Mouse (Mus musculus) forebrain, embryonic 13.5 days (tissue): Measurements from ENCODE around the gene Muc4. TPM values are rescaled to one million over a fixed set of nuclear protein-coding genes. Genes with fewer than 3 reads are reported as not detected.

Experiments used
- ATAC-seq: fragments of 200-750 bp; cut with Nextera tagmentation; 2 replicates; pipeline ENCODE4 v1.8.0; 2017
- H3K27ac ChIP-seq: fragments of 300-500 bp; sonication (generic); 2 replicates; pipeline ENCODE4 v1.5.1; 2015; ENCODE audit warnings: inconsistent platforms, mild to moderate bottlenecking, moderate library complexity
- H3K27me3 ChIP-seq: fragments of 300-500 bp; sonication (generic); 2 replicates; pipeline ENCODE4 v1.6.1; 2015; ENCODE audit warnings: mild to moderate bottlenecking, inconsistent platforms
- H3K36me3 ChIP-seq: fragments of 300-500 bp; sonication (generic); 2 replicates; pipeline ENCODE4 v1.6.1; 2015; ENCODE audit warnings: mild to moderate bottlenecking, inconsistent platforms; ENCODE audit not compliant: poor library complexity, severe bottlenecking
- H3K4me1 ChIP-seq: fragments of 300-500 bp; sonication (generic); 2 replicates; pipeline ENCODE4 v1.6.1; 2015; ENCODE audit warnings: inconsistent platforms
- H3K4me2 ChIP-seq: fragments of 300-500 bp; sonication (generic); 2 replicates; pipeline ENCODE4 v1.6.1; 2015; ENCODE audit warnings: inconsistent platforms, mild to moderate bottlenecking, moderate library complexity
- H3K4me3 ChIP-seq: fragments of 300-500 bp; sonication (generic); 2 replicates; pipeline ENCODE4 v1.5.1; 2015; ENCODE audit warnings: mild to moderate bottlenecking, inconsistent platforms
- H3K9ac ChIP-seq: fragments of 300-500 bp; sonication (generic); 2 replicates; pipeline ENCODE4 v1.6.1; 2015; ENCODE audit warnings: mild to moderate bottlenecking, inconsistent platforms
- H3K9me3 ChIP-seq: fragments of 300-500 bp; sonication (generic); replicated peaks from 2 replicates; pipeline ENCODE4 v1.6.1; 2016; ENCODE audit warnings: inconsistent platforms
- whole genome bisulfite sequencing: fragments of 180-500 bp; shearing (Covaris S2); methylation state at CpG from one replicate; pipeline ENCODE4 v1.1.7; 2015; 5-methylcytosine and 5-hydroxymethylcytosine counted together
- polyA plus RNA-seq: library from polyadenylated mRNA; unstranded; fragments of >200 nt; fragmentation: Nextera tagmentation; extraction: Ambion mirVana; gene quantifications from 2 replicates; pipeline ENCODE4 v1.2.1, GENCODE M21; 2015

Gene Muc4
- polyA plus RNA-seq, 1 experiment from 2014 or later = 0.04 TPM

- no peak overlapping the region for H3K4me2 ChIP-seq
- 76% methylated on average over 13 of the region's 13 CpGs for WGBS
- no peak overlapping the region for H3K27ac ChIP-seq
- H3K36me3 ChIP-seq = no peaks in the 10 kb centered on the region
- no peaks in the 10 kb centered on the region for H3K27me3 ChIP-seq
- ATAC-seq = 0 out of 2 replicates have a peak, but pooled peaks have one; percentile 13
- H3K9ac ChIP-seq = no peak overlapping the region
- peaks cover 12% of the 10 kb centered on the region; the same call in 1 of the 2 replicates for H3K4me1 ChIP-seq
- H3K9me3 ChIP-seq = no peaks in the 10 kb centered on the region
- no peak overlapping the region for H3K4me3 ChIP-seq
These were observed 49.2 kb downstream of the Muc4 start for GRCm38 (mm10) chr16:32784840-32785239.

- Histone ChIP-seq H3K4me1 (no peaks in the 10 kb centered on the region), H3K36me3 (no peaks in the 10 kb centered on the region), H3K27ac (no peak overlapping the region), H3K9me3 (no peaks in the 10 kb centered on the region), H3K9ac (no peak overlapping the region), H3K4me3 (no peak overlapping the region), H3K4me2 (no peak overlapping the region), H3K27me3 (no peaks in the 10 kb centered on the region)
- WGBS = 90% methylated on average over 5 of the region's 5 CpGs
- ATAC-seq = no peak
These were observed 54.4 kb downstream of the Muc4 start for GRCm38 (mm10) chr16:32790056-32790455.

GRCm38 (mm10) chr16:32795177-32795576 lies 59.5 kb downstream of the Muc4 start:
- no peak overlapping the region for H3K4me2 ChIP-seq
- no peak for ATAC-seq
- no peaks in the 10 kb centered on the region for H3K36me3 ChIP-seq
- no peaks in the 10 kb centered on the region for H3K9me3 ChIP-seq
- H3K4me1 ChIP-seq = no peaks in the 10 kb centered on the region
- no peaks in the 10 kb centered on the region for H3K27me3 ChIP-seq
- no peak overlapping the region for H3K27ac ChIP-seq
- H3K4me3 ChIP-seq = no peak overlapping the region
- 74% methylated on average over 1 of the region's 1 CpGs for WGBS
- H3K9ac ChIP-seq = no peak overlapping the region

GRCm38 (mm10) chr16:32796676-32797425 lies 61.2 kb downstream of the Muc4 start:
- Histone ChIP-seq H3K4me3 (no peak overlapping the region), H3K27me3 (no peaks in the 10 kb centered on the region), H3K9me3 (no peaks in the 10 kb centered on the region), H3K4me2 (no peak overlapping the region), H3K9ac (no peak overlapping the region), H3K27ac (no peak overlapping the region), H3K4me1 (no peaks in the 10 kb centered on the region), H3K36me3 (no peaks in the 10 kb centered on the region)
- WGBS = 73% methylated on average over 14 of the region's 14 CpGs
- no peak for ATAC-seq

- WGBS = 92% methylated on average over 3 of the region's 3 CpGs
- Histone ChIP-seq H3K4me1 (peaks cover under 1% of the 10 kb centered on the region; the same call in 1 of the 2 replicates), H3K27ac (no peak within 1 kb of the TSS), H3K9ac (no peak within 1 kb of the TSS), H3K9me3 (no peaks in the 10 kb centered on the region), H3K4me3 (no peak within 1 kb of the TSS), H3K27me3 (no peaks in the 10 kb centered on the region), H3K4me2 (no peak within 1 kb of the TSS), H3K36me3 (no peaks in the 10 kb centered on the region)
- ATAC-seq = no peak
These were observed 61.7 kb downstream of the Muc4 start, which contains the start of gene Muc20 for GRCm38 (mm10) chr16:32797426-32797689. Muc20 (minus strand) TSS chr16:32797435.

GRCm38 (mm10) chr16:32803252-32803853 lies 67.7 kb downstream of the Muc4 start:
- H3K27ac ChIP-seq = peak overlapping the region; percentile 66
- no peaks in the 10 kb centered on the region for H3K9me3 ChIP-seq
- H3K4me3 ChIP-seq = no peak overlapping the region
- no peaks in the 10 kb centered on the region for H3K36me3 ChIP-seq
- 0 out of 2 replicates have a peak, but pooled peaks cover 2% of the 10 kb centered on the region for H3K27me3 ChIP-seq
- no peak overlapping the region; the same call in 1 of the 2 replicates for H3K4me2 ChIP-seq
- peak; percentile 93 for ATAC-seq
- H3K4me1 ChIP-seq = peaks cover 19% of the 10 kb centered on the region
- H3K9ac ChIP-seq = no peak overlapping the region
- 35% methylated on average over 6 of the region's 6 CpGs for WGBS

GRCm38 (mm10) chr16:32803901-32804300 lies 68.2 kb downstream of the Muc4 start:
- H3K27ac ChIP-seq = no peak overlapping the region
- no peak overlapping the region for H3K4me3 ChIP-seq
- ATAC-seq = no peak
- peaks cover 19% of the 10 kb centered on the region for H3K4me1 ChIP-seq
- 0 out of 2 replicates have a peak, but pooled peaks cover 2% of the 10 kb centered on the region for H3K27me3 ChIP-seq
- H3K36me3 ChIP-seq = no peaks in the 10 kb centered on the region
- 61% methylated on average over 5 of the region's 5 CpGs for WGBS
- H3K9ac ChIP-seq = no peak overlapping the region
- H3K4me2 ChIP-seq = no peak overlapping the region
- no peaks in the 10 kb centered on the region for H3K9me3 ChIP-seq

GRCm38 (mm10) chr16:32805151-32805550 lies 69.5 kb downstream of the Muc4 start:
- 80% methylated on average over 7 of the region's 7 CpGs for WGBS
- no peaks in the 10 kb centered on the region for H3K9me3 ChIP-seq
- peaks cover 19% of the 10 kb centered on the region for H3K4me1 ChIP-seq
- no peak overlapping the region for H3K4me3 ChIP-seq
- no peak overlapping the region for H3K9ac ChIP-seq
- 0 out of 2 replicates have a peak, but pooled peaks cover 2% of the 10 kb centered on the region for H3K27me3 ChIP-seq
- no peak overlapping the region for H3K27ac ChIP-seq
- H3K4me2 ChIP-seq = no peak overlapping the region
- no peaks in the 10 kb centered on the region for H3K36me3 ChIP-seq
- no peak for ATAC-seq

- Histone ChIP-seq H3K9me3 (no peaks in the 10 kb centered on the region), H3K36me3 (no peaks in the 10 kb centered on the region), H3K27ac (no peak overlapping the region), H3K4me2 (no peak overlapping the region), H3K4me1 (peaks cover 17% of the 10 kb centered on the region), H3K4me3 (no peak overlapping the region), H3K27me3 (0 out of 2 replicates have a peak, but pooled peaks cover 2% of the 10 kb centered on the region), H3K9ac (no peak overlapping the region)
- ATAC-seq = no peak
- 60% methylated on average over 8 of the region's 8 CpGs for WGBS
These were observed 71.9 kb downstream of the Muc4 start for GRCm38 (mm10) chr16:32807408-32808185.

GRCm38 (mm10) chr16:32810321-32810720 lies 74.6 kb downstream of the Muc4 start, which contains the start of gene Smbd1:
Smbd1 (minus strand) TSS chr16:32810477.
- ATAC-seq = no peak
- no peaks in the 10 kb centered on the region for H3K9me3 ChIP-seq

GRCm38 (mm10) chr16:32812888-32813361 lies 77.2 kb downstream of the Muc4 start:
- H3K9ac ChIP-seq = no peak overlapping the region
- no peak overlapping the region for H3K4me3 ChIP-seq
- peak; percentile 41; the same call in 1 of the 2 replicates for ATAC-seq
- H3K9me3 ChIP-seq = no peaks in the 10 kb centered on the region
- H3K4me2 ChIP-seq = peak overlapping the region; percentile 30; the same call in 1 of the 2 replicates
- H3K27me3 ChIP-seq = no peaks in the 10 kb centered on the region
- WGBS = 3% methylated on average over 9 of the region's 9 CpGs
- no peak overlapping the region for H3K27ac ChIP-seq
- no peaks in the 10 kb centered on the region for H3K36me3 ChIP-seq
- peaks cover 13% of the 10 kb centered on the region for H3K4me1 ChIP-seq

More at GRCm38 (mm10) chr16:32810321-32810720, 74.6 kb downstream of the Muc4 start, which contains the start of gene Smbd1:
- Histone ChIP-seq H3K9ac (no peak within 1 kb of the TSS), H3K27me3 (no peaks in the 10 kb centered on the region), H3K36me3 (no peaks in the 10 kb centered on the region), H3K27ac (no peak within 1 kb of the TSS), H3K4me3 (no peak within 1 kb of the TSS), H3K4me2 (no peak within 1 kb of the TSS), H3K4me1 (peaks cover 20% of the 10 kb centered on the region)
- 88% methylated on average over 4 of the region's 4 CpGs for WGBS

GRCm38 (mm10) chr16:32813362-32813761 lies 77.7 kb downstream of the Muc4 start:
- no peak for ATAC-seq
- WGBS = 48% methylated on average over 9 of the region's 9 CpGs
- Histone ChIP-seq H3K9ac (no peak overlapping the region), H3K9me3 (no peaks in the 10 kb centered on the region), H3K4me2 (peak overlapping the region; percentile 30; the same call in 1 of the 2 replicates), H3K36me3 (no peaks in the 10 kb centered on the region), H3K4me1 (peaks cover 12% of the 10 kb centered on the region), H3K4me3 (no peak overlapping the region), H3K27me3 (no peaks in the 10 kb centered on the region), H3K27ac (no peak overlapping the region)
